ENCODE assay signal across 1 mouse cellular context in the genomic region with DNA sequence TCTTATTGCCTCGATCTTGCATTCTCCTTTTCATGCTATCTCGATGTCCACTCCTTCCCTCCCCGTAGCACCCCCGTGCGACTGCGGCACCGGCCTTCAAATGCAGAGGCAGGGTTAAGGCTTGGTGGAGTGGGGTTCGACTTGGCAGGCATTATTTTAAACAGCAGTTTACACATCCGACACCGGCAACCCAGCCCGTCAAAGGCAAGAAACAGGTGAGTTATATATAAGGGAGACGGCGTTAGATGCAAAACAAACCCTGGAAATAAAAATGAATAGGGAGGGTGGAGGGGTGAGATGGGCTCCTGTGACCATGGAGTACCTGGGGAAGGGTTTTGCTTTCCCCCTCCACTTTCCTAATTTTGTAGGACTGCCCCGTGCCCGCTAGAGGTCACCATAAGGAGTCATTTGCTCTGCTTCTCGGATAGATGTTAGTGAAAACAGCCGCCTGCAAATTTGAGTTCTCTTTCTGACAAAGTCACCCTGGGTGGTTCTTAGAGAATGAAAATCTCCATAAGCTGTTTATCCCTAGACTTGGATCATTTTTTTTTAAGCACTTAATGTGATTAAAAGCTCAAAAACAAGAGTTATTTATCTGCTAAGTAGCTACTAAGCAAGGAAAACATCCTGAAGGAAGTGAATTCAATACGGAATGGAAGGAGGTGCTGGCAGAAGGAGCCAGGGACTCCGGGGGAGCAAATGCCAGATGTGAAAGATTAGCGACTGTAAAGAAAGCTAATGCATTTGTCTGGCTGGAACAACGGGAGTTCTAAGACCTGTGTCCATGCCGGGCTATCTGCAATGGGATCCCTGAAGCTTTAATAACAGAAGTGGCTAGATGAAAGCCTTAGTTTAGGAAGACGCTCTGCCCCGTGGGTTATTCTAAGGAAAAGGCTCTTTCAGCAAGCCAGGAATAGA.
TF ChIP-seq lines count a peak whose summit lies in the region.

No protein-coding gene starts in this region.

TF ChIP-seq in CH12.LX, 34 proteins besides CTCF, POLR2A, EP300 and RAD21:
- TF ChIP-seq RCOR1 (conservative IDR thresholded peaks at IDR 0.05; ENCODE audit: low read depth, low read length): no peak
- TF ChIP-seq SMC3 (IDR thresholded peaks at IDR 0.05; ENCODE audit: low read depth, low read length): peak; percentile 63
